Mouse (Mus musculus) G1E (cell line): Measurements from ENCODE around the gene Cdc20b. TPM values are rescaled to one million over a fixed set of nuclear protein-coding genes. Genes with fewer than 3 reads are reported as not detected.

Experiments used
- ATAC-seq: 2 replicates; pipeline ENCODE4 v1.8.0; 2016; ENCODE audit warnings: mild to moderate bottlenecking; ENCODE audit not compliant: insufficient number of reproducible peaks, poor library complexity, low FRiP score, severe bottlenecking; ENCODE audit errors: extremely low read depth
- DNase-seq: peaks from one replicate; pipeline ENCODE4 v3.0.0; 2012; ENCODE audit warnings: low spot score
- H3K27me3 ChIP-seq: 2 replicates; pipeline ENCODE4 v1.6.1; 2012; ENCODE audit warnings: mild to moderate bottlenecking, low read length, inconsistent platforms; ENCODE audit not compliant: insufficient read depth
- H3K36me3 ChIP-seq: replicated peaks from 2 replicates; pipeline ENCODE3; 2012; ENCODE audit warnings: mild to moderate bottlenecking, inconsistent platforms
- H3K4me1 ChIP-seq: 2 replicates; pipeline ENCODE4 v1.6.1; 2012; ENCODE audit warnings: low read depth, low read length, inconsistent platforms, mixed read lengths; ENCODE audit not compliant: insufficient read depth
- H3K4me3 ChIP-seq: 2 replicates; pipeline ENCODE4 v1.5.1; 2012; ENCODE audit warnings: low read depth, mild to moderate bottlenecking, inconsistent platforms, low read length, moderate library complexity, mixed read lengths
- H3K9me3 ChIP-seq: replicated peaks from 2 replicates; pipeline ENCODE4 v1.6.1; 2012; ENCODE audit warnings: inconsistent platforms
- CTCF ChIP-seq: IDR thresholded peaks from 2 replicates; pipeline ENCODE4 v1.5.1; 2012; ENCODE audit warnings: low read depth, low read length, inconsistent platforms, mixed read lengths
- GATA1 ChIP-seq: IDR thresholded peaks from 2 replicates; pipeline ENCODE4 v1.6.1; 2012; ENCODE audit warnings: borderline replicate concordance, low read length, inconsistent platforms, mixed read lengths
- GATA2 ChIP-seq: IDR thresholded peaks from 2 replicates; pipeline ENCODE4 v1.6.1; 2012; ENCODE audit warnings: low read depth, low read length, inconsistent platforms, borderline replicate concordance
- POLR2AphosphoS5 ChIP-seq: IDR thresholded peaks from 2 replicates; pipeline ENCODE4 v1.6.1; 2012; ENCODE audit warnings: low read depth, low read length, inconsistent platforms; ENCODE audit not compliant: insufficient replicate concordance
- TAL1 ChIP-seq: conservative IDR thresholded peaks from 2 replicates; pipeline ENCODE4 v1.6.1; 2012; ENCODE audit warnings: low read depth, low read length, inconsistent platforms, mixed read lengths
- polyA plus RNA-seq: library from polyadenylated mRNA; stranded (reverse); fragments of >175 nt; gene quantifications from 2 replicates; pipeline ENCODE4 v1.2.3, GENCODE M21; 2012
- total RNA-seq, 2 experiments: library from RNA; stranded (forward) in 1 of 2; stranded (reverse) in 1 of 2; fragments of 200-1000 nt in 1 of 2; fragments of >200 nt in 1 of 2; fragmentation: Nextera tagmentation in 1 of 2; gene quantifications; 2 replicates each; pipeline ENCODE4 v1.2.3; 2014 to 2017

Gene Cdc20b
- total and polyA plus RNA-seq, 3 experiments: not detected

GRCm38 (mm10) chr13:113022467-113022866 lies 12.4 kb upstream of the Cdc20b start:
- H3K36me3 ChIP-seq: no peaks in the 10 kb centered on the region
- H3K9me3 ChIP-seq: no peaks in the 10 kb centered on the region
- DNase-seq (no peak), ATAC-seq (no peak)
- H3K4me1 ChIP-seq: no peaks in the 10 kb centered on the region
- H3K4me3 ChIP-seq: no peak overlapping the region
- TF ChIP-seq GATA2 (no peak), TAL1 (no peak), GATA1 (no peak), POLR2AphosphoS5 (no peak), CTCF (no peak)
- H3K27me3 ChIP-seq: peaks cover 14% of the 10 kb centered on the region

DNA sequence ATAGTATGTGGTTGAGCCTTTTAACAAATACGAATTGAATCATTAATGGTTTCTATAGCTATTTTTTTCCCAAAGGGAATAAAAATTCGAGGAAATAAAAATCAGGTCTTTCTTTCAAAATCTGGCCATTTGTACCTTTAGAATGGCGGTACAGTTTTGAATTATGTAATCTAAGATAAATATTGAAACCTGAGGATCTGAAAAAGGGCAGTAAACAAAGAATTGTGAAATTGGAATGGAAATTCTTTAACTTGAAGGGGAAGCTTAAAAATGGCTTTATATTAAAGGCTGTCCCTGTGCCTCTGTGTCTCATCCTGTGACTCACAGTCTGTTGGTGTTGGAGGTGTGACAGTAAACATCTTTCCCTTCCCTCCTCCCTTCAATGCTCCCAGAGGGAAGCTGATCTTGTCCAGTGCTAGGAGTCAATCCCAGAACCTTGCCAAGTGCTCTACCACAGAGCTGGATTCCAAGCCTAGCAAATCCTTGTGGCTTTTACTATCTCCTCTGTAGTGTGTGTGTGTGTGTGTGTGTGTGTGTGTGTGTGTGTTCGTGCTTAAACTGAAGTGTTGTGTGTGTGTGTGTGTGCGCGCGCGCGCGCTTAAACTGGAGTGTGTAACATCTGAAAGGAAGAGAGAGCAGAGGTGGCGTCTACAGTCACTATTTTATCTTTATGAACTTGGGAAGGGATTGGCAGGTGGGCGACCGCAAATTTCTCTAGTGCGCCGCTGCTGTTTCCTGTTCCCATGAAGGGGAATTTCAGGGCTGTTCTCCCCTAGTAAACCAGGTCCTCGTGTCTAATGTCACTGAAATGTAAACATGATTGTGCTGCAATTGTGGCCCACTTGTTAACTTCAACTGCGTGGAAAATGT lies 11.4 kb upstream of the Cdc20b start:
- Histone ChIP-seq H3K4me3 (no peak overlapping the region), H3K9me3 (no peaks in the 10 kb centered on the region), H3K36me3 (no peaks in the 10 kb centered on the region), H3K4me1 (no peaks in the 10 kb centered on the region), H3K27me3 (peaks cover 16% of the 10 kb centered on the region)
- no peak for DNase-seq
- no peak for ATAC-seq
- TF ChIP-seq CTCF: no peak
- TF ChIP-seq GATA2: no peak
- TF ChIP-seq POLR2AphosphoS5: no peak
- TF ChIP-seq TAL1: no peak
- TF ChIP-seq GATA1: no peak

- peaks cover 24% of the 10 kb centered on the region for H3K4me1 ChIP-seq
- no peaks in the 10 kb centered on the region for H3K36me3 ChIP-seq
- H3K4me3 ChIP-seq: no peak overlapping the region
- no peaks in the 10 kb centered on the region for H3K9me3 ChIP-seq
- no peak for TF ChIP-seq TAL1
- DNase-seq: no peak
- ATAC-seq: no peak
- H3K27me3 ChIP-seq: peaks cover 52% of the 10 kb centered on the region
These were observed 3.6 kb upstream of the Cdc20b start for GRCm38 (mm10) chr13:113031351-113031750.

DNA sequence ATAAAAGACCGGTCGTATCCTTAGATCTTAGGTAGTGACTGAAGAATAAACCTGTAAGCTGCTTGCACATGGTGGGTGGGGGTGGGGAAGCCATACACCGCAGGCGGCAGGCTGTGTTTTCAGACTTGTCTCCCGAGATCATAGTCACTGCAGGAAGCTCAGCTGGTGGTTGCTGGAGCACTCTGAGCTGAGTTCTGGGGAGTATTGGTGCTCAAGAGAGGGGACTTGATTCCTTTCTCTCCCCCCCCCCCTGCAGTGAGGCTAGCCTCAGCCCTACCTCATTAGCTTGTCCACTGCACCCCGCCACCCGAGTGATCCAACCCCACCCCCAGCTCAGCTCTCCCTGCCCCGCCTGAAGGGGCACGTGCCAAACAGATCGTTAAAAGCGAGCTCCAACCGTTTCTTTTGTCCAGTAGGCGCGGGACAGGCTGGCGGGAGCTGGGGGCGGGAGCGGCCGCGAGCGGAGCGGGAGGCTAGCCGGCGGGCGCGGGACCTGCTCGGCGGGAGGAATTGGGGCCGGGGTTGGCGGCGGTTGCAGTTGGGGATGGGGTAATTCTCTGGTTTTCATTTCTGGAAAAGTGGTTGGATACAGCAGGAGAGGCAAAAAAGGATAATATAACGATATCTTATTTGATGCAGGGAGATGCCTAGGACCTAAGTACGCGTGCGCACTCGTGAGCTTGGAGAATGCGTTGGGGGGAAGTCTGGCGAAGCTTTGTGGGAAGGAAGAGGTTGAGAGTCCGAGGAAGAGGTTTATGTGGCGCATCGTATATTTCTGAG lies 2.9 kb upstream of the Cdc20b start:
- no peaks in the 10 kb centered on the region for H3K36me3 ChIP-seq
- TF ChIP-seq GATA1 (no peak), CTCF (no peak), TAL1 (no peak), GATA2 (no peak), POLR2AphosphoS5 (no peak)
- H3K9me3 ChIP-seq: no peaks in the 10 kb centered on the region
- DNase-seq (no peak), ATAC-seq (no peak)
- H3K4me1 ChIP-seq: peaks cover 24% of the 10 kb centered on the region
- H3K27me3 ChIP-seq: peaks cover 50% of the 10 kb centered on the region
- peak overlapping the region; percentile 13; the same call in 1 of the 2 replicates for H3K4me3 ChIP-seq

- no peak for DNase-seq
- Histone ChIP-seq H3K4me1 (peaks cover 27% of the 10 kb centered on the region), H3K36me3 (no peaks in the 10 kb centered on the region), H3K27me3 (peaks cover 55% of the 10 kb centered on the region), H3K4me3 (no peak overlapping the region), H3K9me3 (no peaks in the 10 kb centered on the region)
- no peak for ATAC-seq
- no peak for TF ChIP-seq TAL1
- no peak for TF ChIP-seq POLR2AphosphoS5
- no peak for TF ChIP-seq GATA1
- no peak for TF ChIP-seq GATA2
- TF ChIP-seq CTCF: no peak
These were observed 2.1 kb upstream of the Cdc20b start for GRCm38 (mm10) chr13:113032831-113033230.

DNA sequence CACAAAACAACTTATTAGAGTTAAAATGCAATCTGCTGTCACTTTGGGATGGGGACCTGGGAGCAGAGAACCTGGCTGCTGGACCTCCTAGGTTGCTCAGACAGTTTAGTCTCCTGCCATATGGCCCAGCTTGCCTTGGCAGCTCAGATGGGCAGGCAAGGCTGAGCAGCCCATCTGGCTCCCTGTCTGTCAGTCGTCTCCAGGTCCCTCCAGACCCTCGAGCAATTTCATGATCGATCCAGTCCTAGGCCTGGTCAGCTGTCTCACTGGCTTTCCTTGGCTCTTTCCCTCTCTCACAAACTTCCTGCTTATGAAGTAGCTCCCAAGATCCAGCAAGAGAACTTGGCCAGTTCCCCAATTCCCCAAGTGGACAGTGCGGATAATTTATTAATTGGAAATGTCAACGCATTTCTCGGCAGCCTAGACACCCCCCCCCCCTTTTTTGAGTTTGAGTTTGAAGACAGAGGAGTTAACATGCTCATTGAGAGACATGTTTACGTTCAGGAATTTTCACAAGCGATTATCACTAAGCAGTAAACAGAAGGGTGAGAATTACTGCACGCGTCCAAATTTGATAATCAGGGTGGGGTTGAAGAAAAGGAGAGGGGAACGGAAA lies 532 bp upstream of the Cdc20b start:
- Histone ChIP-seq H3K9me3 (no peaks in the 10 kb centered on the region), H3K4me3 (peak overlapping the region; percentile 67; the same call in 1 of the 2 replicates), H3K27me3 (peaks cover 56% of the 10 kb centered on the region), H3K4me1 (peaks cover 27% of the 10 kb centered on the region), H3K36me3 (no peaks in the 10 kb centered on the region)
- no peak for ATAC-seq
- no peak for DNase-seq
- no peak for TF ChIP-seq CTCF
- TF ChIP-seq GATA2: no peak
- no peak for TF ChIP-seq GATA1
- no peak for TF ChIP-seq POLR2AphosphoS5
- no peak for TF ChIP-seq TAL1
